13 mouse cellular contexts compared by ENCODE assay signal in genomic region chr7:29458889-29459740, GRCm38 (mm10). TPM values are rescaled to one million over a fixed set of nuclear protein-coding genes. Genes with fewer than 3 reads are reported as not detected.
DNase-seq lines count a peak whose midpoint lies in the region.
"Had no signal": no experiment of that assay in that cellular context is flagged by ENCODE, and none has a peak within 500 bp of the region (broad histone marks: within the 10 kb centered on the region; RNA-seq: fewer than 3 reads in every experiment).

No protein-coding gene starts in this region.

- peaks cover 12% of the 10 kb centered on the region for H3K27me3 ChIP-seq in hindbrain, embryonic 10.5 days (ENCODE audit: insufficient read depth, poor library complexity, severe bottlenecking)
- H3K27me3 ChIP-seq: embryonic facial prominence, embryonic 13.5 days; forebrain, embryonic 15.5 days had no signal

- H3K4me3 ChIP-seq in hindbrain, embryonic 10.5 days: no peak overlapping the region
- H3K4me3 ChIP-seq: embryonic facial prominence, embryonic 13.5 days; forebrain, embryonic 15.5 days; midbrain, embryonic 10.5 days had no signal

- H3K27ac ChIP-seq in hindbrain, embryonic 10.5 days: no peak overlapping the region
- H3K27ac ChIP-seq: embryonic facial prominence, embryonic 13.5 days; forebrain, embryonic 15.5 days; midbrain, embryonic 10.5 days had no signal

- 89% methylated on average over 14 of the region's 14 CpGs for WGBS in hindbrain, embryonic 10.5 days

- peaks cover 31% of the 10 kb centered on the region for H3K4me1 ChIP-seq in hindbrain, embryonic 10.5 days (replicated peaks)

- no peaks in the 10 kb centered on the region for H3K36me3 ChIP-seq in hindbrain, embryonic 10.5 days
- H3K36me3 ChIP-seq: embryonic facial prominence, embryonic 13.5 days; forebrain, embryonic 15.5 days; midbrain, embryonic 10.5 days had no signal

- DNase-seq in cerebellum, adult 11-12 months: peak; percentile 73
- no peak for DNase-seq in cerebellum, postnatal 4 days (ENCODE audit: low spot score in 2 of 2)
- peak; percentile 44 for DNase-seq in kidney, postnatal 14 days
- DNase-seq in kidney, adult 8-10 months: no peak
- DNase-seq in thymus, postnatal 4 days: peak; percentile 34
- DNase-seq in thymus, adult 18-20 months: no peak
- no peak for DNase-seq in natural killer cell, adult 2 months (ENCODE audit: low spot score in 2 of 2)
- DNase-seq in hindbrain, embryonic 10.5 days (ENCODE audit: low spot score): no peak
- DNase-seq: adrenal gland, postnatal 10 days; heart, postnatal 10 days had no signal

- H3K9me3 ChIP-seq in hindbrain, embryonic 10.5 days: no peaks in the 10 kb centered on the region
- H3K9me3 ChIP-seq: embryonic facial prominence, embryonic 13.5 days; forebrain, embryonic 15.5 days; midbrain, embryonic 10.5 days had no signal

RNA-seq across cellular contexts. Expression of gene Sipa1l3, which starts 59.3 kb away (rescaled TPM):
- polyA plus RNA-seq in hindbrain, embryonic 10.5 days (2016; fragmentation: Nextera tagmentation; extraction: Ambion mirVana): 8.1 and 9.7 TPM in 2 replicates

Comparison
In these comparisons a context has a peak if more than half of its experiments do, and no peak if none do; other contexts are left out.
1. DNase-seq: peak in cerebellum, adult 11-12 months (single experiment), kidney, postnatal 14 days (single experiment) and thymus, postnatal 4 days (single experiment); none in cerebellum, postnatal 4 days (0 of 2), kidney, adult 8-10 months (0 of 2), thymus, adult 18-20 months (0 of 2), natural killer cell, adult 2 months (0 of 2) and hindbrain, embryonic 10.5 days (single experiment).